Mouse (Mus musculus): ENCODE data around the gene Eif4e1b. TPM values are rescaled to one million over a fixed set of nuclear protein-coding genes. Genes with fewer than 3 reads are reported as not detected.

Eif4e1b gene
- polyA plus RNA-seq, 1 experiment: not detected

DNA sequence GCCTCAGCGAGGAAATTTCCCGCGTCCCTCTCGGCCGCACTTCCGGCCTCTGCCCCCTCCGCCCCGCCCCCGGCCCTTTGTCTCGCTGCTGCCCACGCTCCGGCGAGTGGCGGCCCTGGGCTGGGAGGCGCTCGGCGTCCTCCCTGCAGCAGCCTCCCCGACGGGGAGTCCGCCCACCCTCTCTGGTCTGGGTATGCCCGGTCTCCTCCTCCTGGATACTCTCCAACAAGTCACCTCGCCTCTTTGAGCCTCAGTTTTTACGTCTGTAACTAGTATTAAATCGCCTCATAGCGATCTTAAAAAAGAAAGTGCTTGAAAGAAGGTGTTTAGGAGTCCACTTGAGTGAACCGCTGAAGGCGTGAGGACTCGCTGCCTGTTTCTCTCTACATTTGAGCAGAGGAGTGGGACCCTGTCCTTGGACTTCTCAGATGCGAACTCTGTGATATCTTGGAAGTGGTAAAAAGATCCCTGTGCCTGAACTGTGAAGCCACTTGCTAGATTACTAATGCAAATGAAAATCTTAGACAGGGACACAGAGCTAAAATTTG lies 33.9 kb upstream of the Eif4e1b start, which contains the start of gene Gprin1:
Gprin1 (minus strand) TSS at position 11 of the 548 bp plus-strand sequence.
- Histone ChIP-seq H3K9me3 (peaks cover 22% of the 10 kb centered on the region), H3K4me3 (replicated peaks) (peak within 1 kb of the TSS; percentile 80), H3K36me3 (replicated peaks; ENCODE audit: low read length) (no peaks in the 10 kb centered on the region), H3K4me1 (peaks cover 8% of the 10 kb centered on the region), H3K27me3 (replicated peaks) (peaks cover 86% of the 10 kb centered on the region)
- TF ChIP-seq FLI1 (IDR thresholded peaks at IDR 0.05; ENCODE audit: low read length) (no peak), GATA1 (IDR thresholded peaks at IDR 0.05; ENCODE audit: borderline replicate concordance, low read length) (no peak)

DNA sequence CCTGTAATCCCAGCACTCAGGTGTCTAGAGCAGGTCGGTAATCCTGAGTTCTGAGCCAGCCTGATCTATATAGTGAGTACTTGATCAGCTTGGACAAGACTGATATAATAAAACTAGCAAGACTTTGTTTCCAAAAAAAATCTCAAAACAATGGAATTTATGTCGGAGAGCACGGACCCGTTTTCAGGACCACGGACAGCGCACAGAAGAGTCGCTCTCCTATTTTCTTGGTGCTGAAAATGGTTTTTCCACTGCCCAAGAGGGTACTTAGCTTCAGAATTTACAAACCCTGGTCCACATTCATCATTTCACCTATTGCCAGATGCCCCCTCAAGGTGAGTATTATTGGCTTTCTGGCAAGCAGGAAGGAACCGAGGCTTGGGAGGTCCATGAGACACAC lies 33.1 kb upstream of the Eif4e1b start:
- Histone ChIP-seq H3K4me3 (replicated peaks) (no peak overlapping the region), H3K9me3 (peaks cover 22% of the 10 kb centered on the region), H3K27me3 (replicated peaks) (peaks cover 85% of the 10 kb centered on the region), H3K4me1 (peaks cover 8% of the 10 kb centered on the region), H3K36me3 (replicated peaks; ENCODE audit: low read length) (no peaks in the 10 kb centered on the region)
- TF ChIP-seq FLI1 (IDR thresholded peaks at IDR 0.05; ENCODE audit: low read length) (no peak), GATA1 (IDR thresholded peaks at IDR 0.05; ENCODE audit: borderline replicate concordance, low read length) (no peak)

DNA sequence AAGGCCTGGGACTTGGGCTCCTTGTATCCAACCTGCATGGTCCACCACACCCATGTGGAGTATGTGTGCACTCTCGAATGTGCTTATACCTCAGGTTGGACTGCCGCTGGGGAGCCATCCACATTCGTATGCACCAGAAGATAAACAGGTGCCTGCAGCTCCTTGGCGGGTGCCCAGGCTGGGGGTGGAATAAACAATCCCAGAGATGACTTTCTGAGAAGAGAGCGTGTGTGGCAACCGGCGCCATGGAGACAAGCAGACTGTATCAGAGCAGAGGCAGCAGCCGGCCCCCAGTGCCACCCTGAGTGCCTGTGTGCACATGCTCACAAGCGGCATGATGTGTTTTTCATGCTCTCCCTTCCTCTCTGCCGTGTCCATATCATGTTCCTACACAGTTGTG lies 31.1 kb upstream of the Eif4e1b start:
- H3K27me3 ChIP-seq (replicated peaks): peaks cover 87% of the 10 kb centered on the region
- H3K4me1 ChIP-seq: peaks cover 8% of the 10 kb centered on the region
- peaks cover 22% of the 10 kb centered on the region for H3K9me3 ChIP-seq
- H3K4me3 ChIP-seq (replicated peaks): no peak overlapping the region
- no peaks in the 10 kb centered on the region for H3K36me3 ChIP-seq (replicated peaks; ENCODE audit: low read length)
- TF ChIP-seq GATA1 (IDR thresholded peaks at IDR 0.05; ENCODE audit: borderline replicate concordance, low read length): no peak
- TF ChIP-seq FLI1 (IDR thresholded peaks at IDR 0.05; ENCODE audit: low read length): no peak

DNA sequence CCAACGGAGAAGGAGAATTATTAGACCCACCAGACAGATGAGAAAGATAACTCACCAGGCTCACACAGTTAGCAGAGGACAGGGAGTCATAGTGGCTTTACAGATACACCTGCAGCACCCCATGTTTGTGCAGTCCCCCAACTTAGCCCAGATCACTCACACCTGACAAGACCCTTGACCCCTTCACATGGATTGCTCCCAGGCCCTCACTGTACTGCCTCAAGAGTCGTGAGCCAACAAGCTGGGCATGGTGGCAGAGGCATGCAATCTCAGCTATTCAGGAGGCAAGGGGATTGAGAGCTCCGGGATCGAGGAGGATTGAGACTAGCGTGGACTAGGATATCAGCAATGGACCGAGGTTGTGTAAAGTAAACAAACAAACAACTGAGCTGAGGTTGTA lies 30.1 kb upstream of the Eif4e1b start:
- Histone ChIP-seq H3K36me3 (replicated peaks; ENCODE audit: low read length) (no peaks in the 10 kb centered on the region), H3K27me3 (replicated peaks) (peaks cover 87% of the 10 kb centered on the region), H3K4me3 (replicated peaks) (no peak overlapping the region), H3K9me3 (peaks cover 22% of the 10 kb centered on the region), H3K4me1 (peaks cover 18% of the 10 kb centered on the region)
- TF ChIP-seq GATA1 (IDR thresholded peaks at IDR 0.05; ENCODE audit: borderline replicate concordance, low read length) (no peak), FLI1 (IDR thresholded peaks at IDR 0.05; ENCODE audit: low read length) (no peak)

DNA sequence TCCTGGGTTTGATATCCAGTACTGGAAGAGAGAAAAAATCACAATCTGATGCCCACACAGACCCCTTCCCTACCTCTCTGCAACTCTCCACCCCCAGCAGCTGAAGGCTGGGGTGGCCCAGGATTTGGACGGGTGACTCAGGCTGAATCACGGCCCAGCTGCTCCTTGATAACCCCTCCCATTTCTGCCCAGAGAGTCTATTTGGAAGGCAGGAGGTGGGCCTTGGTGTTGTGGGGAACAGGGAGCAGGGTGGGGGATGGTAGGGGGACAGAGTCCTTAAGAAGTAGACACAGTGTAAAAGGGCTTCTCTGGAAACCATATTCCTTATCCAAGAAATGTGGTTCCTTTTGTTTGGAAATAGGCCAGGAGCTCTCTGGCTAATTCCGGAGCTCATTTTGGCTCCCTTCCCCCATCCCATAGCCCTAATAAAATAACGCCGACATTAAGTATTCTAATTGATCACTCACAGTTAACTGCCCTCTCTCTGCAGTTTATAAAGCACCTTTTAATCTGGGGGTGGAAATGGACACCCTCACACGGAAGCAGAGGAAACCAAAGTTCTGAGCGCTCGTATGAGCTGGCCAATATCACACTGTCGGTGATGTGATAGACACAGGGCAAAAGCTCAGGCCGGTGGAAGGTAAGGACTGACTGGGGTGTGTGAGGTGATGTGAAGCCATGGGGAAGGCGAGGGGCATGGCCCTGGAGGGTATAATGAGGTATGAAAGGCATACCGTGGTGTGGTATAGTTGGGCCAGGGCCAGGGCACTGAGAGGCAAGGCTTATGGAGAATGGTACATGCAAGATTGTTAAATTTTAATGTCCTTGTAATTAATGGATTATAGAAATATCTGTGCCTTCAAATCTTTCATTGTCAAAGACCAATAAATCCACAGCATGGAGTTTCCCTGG lies 29.4 kb upstream of the Eif4e1b start:
- H3K27me3 ChIP-seq (replicated peaks): peaks cover 87% of the 10 kb centered on the region
- H3K4me3 ChIP-seq (replicated peaks): no peak overlapping the region
- peaks cover 18% of the 10 kb centered on the region for H3K4me1 ChIP-seq
- H3K9me3 ChIP-seq: peaks cover 22% of the 10 kb centered on the region
- no peaks in the 10 kb centered on the region for H3K36me3 ChIP-seq (replicated peaks; ENCODE audit: low read length)
- TF ChIP-seq GATA1 (IDR thresholded peaks at IDR 0.05; ENCODE audit: borderline replicate concordance, low read length) (no peak), FLI1 (IDR thresholded peaks at IDR 0.05; ENCODE audit: low read length) (no peak)

DNA sequence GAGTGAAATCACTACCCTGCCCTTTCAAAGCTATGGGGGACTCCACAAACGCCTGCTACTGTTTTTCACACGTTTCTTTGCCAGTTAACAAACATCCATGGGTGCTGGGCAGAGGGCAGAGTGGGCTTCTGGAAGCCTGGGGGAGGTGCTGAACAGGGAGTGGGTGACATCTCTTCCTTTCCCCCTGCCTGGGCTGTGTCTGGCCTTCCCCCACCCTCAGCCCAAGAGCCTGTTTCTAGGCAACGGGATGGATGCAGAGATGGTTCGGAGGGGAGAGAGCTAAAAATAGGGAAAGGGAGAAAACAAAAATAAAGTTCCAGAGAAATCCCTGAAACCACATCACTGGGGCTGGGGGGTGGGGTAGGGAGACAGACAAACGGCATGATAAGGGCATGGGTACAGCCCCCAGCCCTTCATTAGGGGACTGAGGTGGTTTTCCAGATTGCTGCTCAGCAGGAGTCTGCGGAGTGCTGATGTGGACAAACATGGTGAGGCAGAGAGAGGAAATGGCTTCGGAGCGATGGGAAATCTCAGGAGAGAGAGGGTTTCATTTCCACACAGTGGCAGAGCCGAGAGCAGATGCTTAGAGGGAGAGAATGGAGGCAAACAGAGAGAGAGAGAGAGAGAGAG lies 28.5 kb upstream of the Eif4e1b start:
- TF ChIP-seq GATA1 (IDR thresholded peaks at IDR 0.05; ENCODE audit: borderline replicate concordance, low read length) (no peak), FLI1 (IDR thresholded peaks at IDR 0.05; ENCODE audit: low read length) (no peak)
- peaks cover 16% of the 10 kb centered on the region for H3K9me3 ChIP-seq
- no peaks in the 10 kb centered on the region for H3K36me3 ChIP-seq (replicated peaks; ENCODE audit: low read length)
- no peak overlapping the region for H3K4me3 ChIP-seq (replicated peaks)
- peaks cover 11% of the 10 kb centered on the region for H3K4me1 ChIP-seq
- peaks cover 87% of the 10 kb centered on the region for H3K27me3 ChIP-seq (replicated peaks)

DNA sequence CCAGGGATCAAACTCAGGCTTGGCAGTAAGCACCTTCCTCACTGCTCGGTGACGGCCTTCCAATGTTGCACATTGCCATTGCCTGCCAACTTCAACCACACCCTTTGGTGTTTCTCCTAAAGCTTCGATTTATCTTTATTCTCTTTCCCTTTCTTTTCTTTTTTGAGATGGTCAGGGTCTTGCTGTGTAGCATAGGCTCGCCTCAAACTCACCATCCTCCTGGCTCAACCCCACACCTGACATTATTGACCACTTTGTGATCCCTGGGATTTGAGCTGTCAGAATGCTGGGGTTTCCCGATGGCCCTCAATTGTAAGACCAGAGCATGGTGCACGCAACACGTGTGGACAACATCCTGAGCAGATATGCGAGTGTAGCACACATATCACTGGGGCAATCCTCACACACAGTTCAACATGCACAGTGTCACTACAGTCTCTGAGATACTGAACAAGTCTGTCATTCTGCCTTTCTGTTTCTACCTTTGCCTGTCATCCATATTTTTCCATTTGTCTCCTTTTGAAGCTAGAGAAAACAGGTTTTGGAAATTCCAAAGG lies 27.6 kb upstream of the Eif4e1b start:
- Histone ChIP-seq H3K4me1 (peaks cover 11% of the 10 kb centered on the region), H3K27me3 (replicated peaks) (peaks cover 86% of the 10 kb centered on the region), H3K9me3 (peaks cover 8% of the 10 kb centered on the region; the same call in 1 of the 2 replicates), H3K36me3 (replicated peaks; ENCODE audit: low read length) (no peaks in the 10 kb centered on the region), H3K4me3 (replicated peaks) (no peak overlapping the region)
- no peak for TF ChIP-seq FLI1 (IDR thresholded peaks at IDR 0.05; ENCODE audit: low read length)
- no peak for TF ChIP-seq GATA1 (IDR thresholded peaks at IDR 0.05; ENCODE audit: borderline replicate concordance, low read length)

DNA sequence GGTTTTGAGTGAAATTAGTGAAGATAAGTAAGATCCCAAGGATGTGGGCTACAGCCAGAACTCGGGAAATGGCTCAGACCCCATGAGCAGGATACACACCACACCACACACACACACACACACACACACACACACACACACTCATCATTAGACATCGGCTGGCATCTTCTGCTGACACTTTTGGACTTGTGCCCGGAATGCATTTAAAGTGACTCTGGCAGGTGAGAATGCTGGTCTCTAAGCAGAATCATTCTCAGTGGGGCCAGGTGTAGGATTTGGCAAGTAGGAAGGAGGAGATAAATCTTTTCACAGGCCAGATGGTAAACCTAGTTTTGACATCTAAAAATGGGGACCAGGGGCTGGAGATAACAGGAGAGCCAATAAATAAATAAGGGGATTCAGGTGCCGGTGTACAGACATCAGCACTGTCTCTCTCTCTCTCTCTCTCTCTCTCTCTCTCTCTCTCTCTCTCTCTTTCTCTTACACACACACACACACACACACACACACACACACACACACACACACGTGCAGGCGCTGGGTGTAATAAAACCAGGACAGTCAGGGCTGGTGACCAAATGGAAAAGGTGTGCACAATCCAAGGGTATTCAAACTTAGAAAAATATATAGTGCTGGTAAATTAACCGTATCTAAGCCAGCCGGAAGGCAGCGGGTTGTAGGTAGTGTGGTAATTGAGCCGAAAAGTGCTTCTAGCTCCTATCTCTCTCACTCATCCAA lies 26.5 kb upstream of the Eif4e1b start:
- H3K4me1 ChIP-seq: peaks cover 11% of the 10 kb centered on the region
- TF ChIP-seq FLI1 (IDR thresholded peaks at IDR 0.05; ENCODE audit: low read length) (no peak), GATA1 (IDR thresholded peaks at IDR 0.05; ENCODE audit: borderline replicate concordance, low read length) (no peak)
- H3K27me3 ChIP-seq (replicated peaks): peaks cover 82% of the 10 kb centered on the region

More for the DNA sequence above, 26.5 kb upstream of the Eif4e1b start:
- no peaks in the 10 kb centered on the region for H3K9me3 ChIP-seq
- H3K36me3 ChIP-seq (replicated peaks; ENCODE audit: low read length): no peaks in the 10 kb centered on the region
- no peak overlapping the region for H3K4me3 ChIP-seq (replicated peaks)

Data from megakaryocyte, embryonic 14.5 days (primary cell).